Mouse (Mus musculus): ENCODE measurements around the gene Pdk2.
A peak's percentile ranks its signal among the peaks of the same experiment; 100 is the strongest.

- peak; percentile 70; the same call in 1 of the 2 replicates for TF ChIP-seq CTCF (IDR thresholded peaks at IDR 0.05; ENCODE audit: control insufficient read depth, insufficient read depth, insufficient replicate concordance, low read depth, low read length)
- no peak for TF ChIP-seq POLR2A (IDR thresholded peaks at IDR 0.05; ENCODE audit: control insufficient read depth, low read depth, low read length)
These were observed 6.0 kb upstream of the Pdk2 start for GRCm38 (mm10) chr11:95046980-95047680.

Measured in testis, adult 2 months (tissue).